Mouse (Mus musculus): ENCODE data around the gene Igf2bp2.

Gene Igf2bp2

DNA sequence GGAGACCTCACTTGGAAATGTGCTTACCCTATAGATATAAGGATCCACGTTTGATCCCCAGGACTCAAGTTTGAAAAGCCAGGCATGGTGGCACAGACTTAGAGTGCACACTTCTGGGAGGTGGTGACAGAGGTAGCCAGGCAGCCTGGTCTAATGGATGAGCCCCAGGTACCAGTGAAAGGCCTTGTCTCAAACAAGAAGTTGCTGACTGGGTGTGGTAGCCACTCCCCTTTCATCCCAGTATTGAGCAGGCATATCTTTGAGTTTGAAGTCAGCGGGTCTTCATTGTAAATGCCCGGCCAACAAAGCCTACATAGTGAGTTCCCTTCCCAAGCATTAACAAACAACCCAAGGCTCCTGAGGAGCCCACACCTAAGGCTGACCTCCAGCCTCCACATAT lies 15.7 kb upstream of the Igf2bp2 start:
- no peak overlapping the region for H3K4me3 ChIP-seq (replicated peaks; ENCODE audit: low read length)
- peaks cover 21% of the 10 kb centered on the region for H3K4me1 ChIP-seq (replicated peaks; ENCODE audit: low read depth, low read length)
- TF ChIP-seq NANOG (IDR thresholded peaks at IDR 0.05; ENCODE audit: borderline replicate concordance, low read length) (no peak), CTCF (conservative IDR thresholded peaks at IDR 0.05; ENCODE audit: low read length) (no peak), POU5F1 (IDR thresholded peaks at IDR 0.05; ENCODE audit: borderline replicate concordance, low read length) (no peak)
- H3K36me3 ChIP-seq (ENCODE audit: insufficient read depth, low read length), result no peaks in the 10 kb centered on the region
- H3K27me3 ChIP-seq (ENCODE audit: insufficient read depth, low read length), result no peaks in the 10 kb centered on the region
- H3K9me3 ChIP-seq (ENCODE audit: low read length), result no peaks in the 10 kb centered on the region

DNA sequence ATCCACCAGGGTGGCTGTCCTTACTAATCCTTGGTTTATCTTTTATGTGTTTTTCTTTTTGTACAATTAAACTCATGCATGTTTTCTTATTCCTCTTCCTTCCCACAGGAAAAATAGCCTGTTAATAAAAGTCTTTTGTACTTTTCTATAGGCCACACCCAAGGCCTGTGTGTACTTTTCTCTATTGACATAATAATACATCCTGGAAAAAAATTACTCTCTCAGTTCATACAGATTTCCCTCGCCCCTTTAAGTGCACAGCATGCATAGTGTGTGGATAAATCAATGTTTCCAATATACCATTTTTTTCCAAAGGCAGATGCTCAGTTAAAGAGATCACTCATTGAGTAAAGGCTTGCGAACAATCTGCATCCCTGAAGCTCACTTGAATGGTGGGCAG lies 14.9 kb upstream of the Igf2bp2 start:
- TF ChIP-seq CTCF (conservative IDR thresholded peaks at IDR 0.05; ENCODE audit: low read length) (no peak), POU5F1 (IDR thresholded peaks at IDR 0.05; ENCODE audit: borderline replicate concordance, low read length) (no peak), NANOG (IDR thresholded peaks at IDR 0.05; ENCODE audit: borderline replicate concordance, low read length) (no peak)
- no peaks in the 10 kb centered on the region for H3K27me3 ChIP-seq (ENCODE audit: insufficient read depth, low read length)
- peaks cover 15% of the 10 kb centered on the region for H3K4me1 ChIP-seq (replicated peaks; ENCODE audit: low read depth, low read length)
- H3K36me3 ChIP-seq (ENCODE audit: insufficient read depth, low read length), result no peaks in the 10 kb centered on the region
- no peak overlapping the region for H3K4me3 ChIP-seq (replicated peaks; ENCODE audit: low read length)
- H3K9me3 ChIP-seq (ENCODE audit: low read length), result no peaks in the 10 kb centered on the region

DNA sequence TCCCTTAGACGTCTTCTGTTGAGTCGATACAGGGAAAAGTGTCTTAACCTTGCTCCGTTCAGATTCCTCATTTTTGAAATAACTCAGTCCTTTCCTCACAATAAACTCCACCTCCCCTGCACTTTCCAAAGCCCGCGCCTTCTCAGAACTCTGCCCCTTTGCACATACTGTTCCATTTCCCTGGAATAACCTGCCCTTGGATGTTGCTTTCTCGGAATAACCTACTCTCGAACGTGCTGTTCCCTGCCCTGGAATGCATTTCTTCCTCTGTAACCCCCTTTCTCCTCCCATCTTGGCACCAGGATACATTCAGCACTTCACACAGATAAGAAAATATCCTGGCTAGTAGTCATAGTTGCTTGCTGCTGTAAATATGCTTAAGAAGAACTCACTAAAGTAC lies 5.6 kb upstream of the Igf2bp2 start:
- peaks cover 17% of the 10 kb centered on the region for H3K4me1 ChIP-seq (replicated peaks; ENCODE audit: low read depth, low read length)
- H3K36me3 ChIP-seq (ENCODE audit: insufficient read depth, low read length), result 0 out of 2 replicates have a peak, but pooled peaks cover 8% of the 10 kb centered on the region
- H3K4me3 ChIP-seq (replicated peaks; ENCODE audit: low read length), result no peak overlapping the region
- no peaks in the 10 kb centered on the region for H3K9me3 ChIP-seq (ENCODE audit: low read length)
- TF ChIP-seq NANOG (IDR thresholded peaks at IDR 0.05; ENCODE audit: borderline replicate concordance, low read length), result no peak
- TF ChIP-seq CTCF (conservative IDR thresholded peaks at IDR 0.05; ENCODE audit: low read length), result no peak
- TF ChIP-seq POU5F1 (IDR thresholded peaks at IDR 0.05; ENCODE audit: borderline replicate concordance, low read length), result no peak
- no peaks in the 10 kb centered on the region; the same call in 1 of the 2 replicates for H3K27me3 ChIP-seq (ENCODE audit: insufficient read depth, low read length)

DNA sequence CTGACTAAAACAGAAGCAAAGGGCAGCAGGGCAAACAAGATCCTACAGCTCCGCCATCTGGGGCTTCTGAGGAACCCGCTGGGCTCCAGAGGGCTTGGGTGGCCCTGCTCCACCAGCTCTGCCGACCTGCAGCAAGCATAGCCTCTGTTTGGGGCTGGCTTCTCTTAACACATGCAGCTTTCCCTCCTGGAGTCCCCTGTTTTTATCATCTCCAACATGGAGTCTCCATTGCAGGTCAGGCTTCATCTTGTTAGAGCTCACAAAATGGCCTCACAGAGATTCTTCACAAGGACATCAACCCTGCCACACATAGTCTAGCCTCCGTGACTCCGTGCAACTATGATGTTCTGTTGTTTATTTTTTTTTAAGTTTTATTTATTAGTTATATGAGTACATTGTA lies 2.5 kb upstream of the Igf2bp2 start:
- H3K4me1 ChIP-seq (replicated peaks; ENCODE audit: low read depth, low read length), result peaks cover 20% of the 10 kb centered on the region
- no peak overlapping the region for H3K4me3 ChIP-seq (replicated peaks; ENCODE audit: low read length)
- peaks cover 6% of the 10 kb centered on the region for H3K27me3 ChIP-seq (ENCODE audit: insufficient read depth, low read length)
- no peaks in the 10 kb centered on the region for H3K9me3 ChIP-seq (ENCODE audit: low read length)
- TF ChIP-seq POU5F1 (IDR thresholded peaks at IDR 0.05; ENCODE audit: borderline replicate concordance, low read length) (no peak), NANOG (IDR thresholded peaks at IDR 0.05; ENCODE audit: borderline replicate concordance, low read length) (no peak), CTCF (conservative IDR thresholded peaks at IDR 0.05; ENCODE audit: low read length) (no peak)
- 0 out of 2 replicates have a peak, but pooled peaks cover 8% of the 10 kb centered on the region for H3K36me3 ChIP-seq (ENCODE audit: insufficient read depth, low read length)

DNA sequence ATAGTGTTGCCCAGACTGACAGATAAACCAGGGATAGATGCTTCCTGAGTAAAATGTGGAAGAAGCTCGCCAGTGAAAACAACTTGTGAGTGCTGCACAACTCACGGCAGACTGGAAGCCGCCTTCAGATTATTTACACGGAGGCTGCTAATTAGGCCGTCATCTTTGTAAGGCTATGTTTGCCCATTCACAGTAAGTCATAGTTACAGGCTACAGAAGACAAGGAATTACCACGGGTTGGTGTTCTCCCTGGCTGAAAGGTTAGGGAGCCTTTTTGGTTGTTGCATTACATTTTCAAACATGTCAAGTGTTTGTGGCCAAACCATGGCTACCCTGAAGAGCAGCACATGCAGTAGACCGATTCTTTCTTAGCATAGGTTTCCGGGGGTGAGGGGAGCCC lies 1.3 kb upstream of the Igf2bp2 start:
- H3K4me3 ChIP-seq (replicated peaks; ENCODE audit: low read length), result peak overlapping the region; percentile 90; the same call in 1 of the 2 replicates
- H3K36me3 ChIP-seq (ENCODE audit: insufficient read depth, low read length), result 0 out of 2 replicates have a peak, but pooled peaks cover 8% of the 10 kb centered on the region
- H3K9me3 ChIP-seq (ENCODE audit: low read length), result no peaks in the 10 kb centered on the region
- H3K27me3 ChIP-seq (ENCODE audit: insufficient read depth, low read length), result peaks cover 6% of the 10 kb centered on the region
- peaks cover 29% of the 10 kb centered on the region for H3K4me1 ChIP-seq (replicated peaks; ENCODE audit: low read depth, low read length)
- TF ChIP-seq NANOG (IDR thresholded peaks at IDR 0.05; ENCODE audit: borderline replicate concordance, low read length) (no peak), POU5F1 (IDR thresholded peaks at IDR 0.05; ENCODE audit: borderline replicate concordance, low read length) (no peak), CTCF (conservative IDR thresholded peaks at IDR 0.05; ENCODE audit: low read length) (no peak)

DNA sequence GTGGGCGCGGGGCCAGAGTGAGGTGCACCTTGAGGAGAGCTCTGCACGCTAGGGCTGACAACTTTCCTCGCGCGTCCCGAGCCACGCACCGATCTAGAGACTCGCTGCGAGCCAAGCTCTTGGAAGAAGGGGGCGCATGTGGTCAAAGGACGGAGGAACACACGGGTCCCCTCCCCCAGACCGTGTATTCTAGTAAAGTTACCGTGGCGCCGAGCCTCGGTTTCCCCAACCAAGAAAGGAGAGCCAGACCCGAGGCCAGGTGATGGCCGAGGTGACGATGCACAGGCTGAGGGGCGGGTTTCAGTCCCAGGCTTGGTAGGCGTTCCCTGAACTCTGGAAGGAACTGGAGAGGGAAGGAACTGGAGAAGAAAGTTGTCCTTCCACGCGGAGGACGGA lies 355 bp upstream of the Igf2bp2 start:
- H3K9me3 ChIP-seq (ENCODE audit: low read length), result no peaks in the 10 kb centered on the region
- peaks cover 39% of the 10 kb centered on the region for H3K4me1 ChIP-seq (replicated peaks; ENCODE audit: low read depth, low read length)
- H3K4me3 ChIP-seq (replicated peaks; ENCODE audit: low read length), result peak overlapping the region; percentile 90
- peaks cover 6% of the 10 kb centered on the region for H3K27me3 ChIP-seq (ENCODE audit: insufficient read depth, low read length)
- TF ChIP-seq CTCF (conservative IDR thresholded peaks at IDR 0.05; ENCODE audit: low read length), result no peak
- TF ChIP-seq POU5F1 (IDR thresholded peaks at IDR 0.05; ENCODE audit: borderline replicate concordance, low read length), result no peak
- no peak for TF ChIP-seq NANOG (IDR thresholded peaks at IDR 0.05; ENCODE audit: borderline replicate concordance, low read length)
- H3K36me3 ChIP-seq (ENCODE audit: insufficient read depth, low read length), result 0 out of 2 replicates have a peak, but pooled peaks cover 8% of the 10 kb centered on the region

DNA sequence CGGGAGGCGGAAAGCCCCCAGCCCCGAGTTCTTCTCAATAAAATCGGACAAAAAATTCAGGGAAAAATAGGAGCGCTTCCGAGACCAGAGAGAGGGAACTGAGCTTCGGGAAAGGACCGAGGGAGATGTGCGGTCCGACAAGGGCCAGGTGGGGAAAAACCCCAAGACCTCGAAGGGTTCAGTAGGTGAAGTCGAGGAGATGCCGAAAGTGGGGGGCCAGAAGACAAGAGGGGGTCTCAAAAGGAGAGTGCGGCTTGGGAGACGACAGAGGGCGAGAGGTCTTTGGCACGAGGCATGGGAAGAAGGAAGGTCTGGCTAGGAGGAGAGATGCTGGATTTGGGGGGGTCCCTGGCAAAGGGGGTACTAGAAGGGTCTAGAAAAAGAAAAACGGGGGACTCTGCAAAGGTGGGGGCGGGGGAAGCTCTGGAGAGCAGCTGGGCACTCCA lies 1.0 kb downstream of the Igf2bp2 start:
- H3K36me3 ChIP-seq (ENCODE audit: insufficient read depth, low read length), result no peaks in the 10 kb centered on the region
- TF ChIP-seq CTCF (conservative IDR thresholded peaks at IDR 0.05; ENCODE audit: low read length) (no peak), POU5F1 (IDR thresholded peaks at IDR 0.05; ENCODE audit: borderline replicate concordance, low read length) (no peak), NANOG (IDR thresholded peaks at IDR 0.05; ENCODE audit: borderline replicate concordance, low read length) (no peak)
- H3K4me1 ChIP-seq (replicated peaks; ENCODE audit: low read depth, low read length), result peaks cover 43% of the 10 kb centered on the region
- peak overlapping the region; percentile 90 for H3K4me3 ChIP-seq (replicated peaks; ENCODE audit: low read length)
- no peaks in the 10 kb centered on the region for H3K9me3 ChIP-seq (ENCODE audit: low read length)
- peaks cover 6% of the 10 kb centered on the region for H3K27me3 ChIP-seq (ENCODE audit: insufficient read depth, low read length)

DNA sequence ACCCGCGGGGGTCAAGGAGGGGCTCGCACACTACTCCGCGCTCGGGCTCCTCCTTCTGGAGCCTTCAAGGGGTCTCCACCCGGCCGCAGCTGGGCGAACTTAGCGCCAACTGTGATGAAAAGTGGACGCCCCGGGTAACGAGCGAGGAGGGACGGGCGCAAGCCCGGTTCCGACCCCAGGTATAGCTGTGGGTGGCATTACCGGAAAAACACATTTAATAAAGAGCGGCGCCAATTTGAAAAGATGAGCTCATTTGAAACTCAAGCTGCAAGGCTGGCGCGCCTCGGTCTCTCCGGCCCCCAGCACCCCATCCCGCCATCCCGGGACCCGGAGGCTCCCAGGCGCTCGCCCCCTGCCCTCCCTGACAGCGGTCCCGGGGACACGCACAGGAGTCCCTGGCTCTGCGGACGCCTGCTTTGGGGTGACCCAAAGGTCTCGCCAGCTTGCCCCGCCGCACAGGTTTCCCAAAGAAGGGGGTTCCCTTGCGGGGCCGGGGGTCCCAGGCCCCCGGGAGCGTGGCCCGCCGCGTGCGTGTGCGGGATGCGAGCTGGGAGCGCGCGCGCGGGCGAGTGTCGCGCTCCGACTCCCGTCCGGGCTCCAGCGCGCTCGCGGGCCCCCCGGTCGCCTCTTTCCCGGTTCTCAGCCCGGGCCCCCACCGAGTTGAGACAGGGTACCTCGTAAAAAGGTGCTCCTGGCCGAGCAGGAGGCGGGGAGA lies 1.6 kb downstream of the Igf2bp2 start:
- Histone ChIP-seq H3K4me3 (replicated peaks; ENCODE audit: low read length) (peak overlapping the region; percentile 90), H3K27me3 (ENCODE audit: insufficient read depth, low read length) (peaks cover 6% of the 10 kb centered on the region), H3K9me3 (ENCODE audit: low read length) (no peaks in the 10 kb centered on the region), H3K36me3 (ENCODE audit: insufficient read depth, low read length) (peaks cover under 1% of the 10 kb centered on the region; the same call in 1 of the 2 replicates), H3K4me1 (replicated peaks; ENCODE audit: low read depth, low read length) (peaks cover 43% of the 10 kb centered on the region)
- TF ChIP-seq POU5F1 (IDR thresholded peaks at IDR 0.05; ENCODE audit: borderline replicate concordance, low read length) (no peak), NANOG (IDR thresholded peaks at IDR 0.05; ENCODE audit: borderline replicate concordance, low read length) (no peak), CTCF (conservative IDR thresholded peaks at IDR 0.05; ENCODE audit: low read length) (no peak)
